ENCODE assay signal across 37 mouse cellular contexts in the genomic region with DNA sequence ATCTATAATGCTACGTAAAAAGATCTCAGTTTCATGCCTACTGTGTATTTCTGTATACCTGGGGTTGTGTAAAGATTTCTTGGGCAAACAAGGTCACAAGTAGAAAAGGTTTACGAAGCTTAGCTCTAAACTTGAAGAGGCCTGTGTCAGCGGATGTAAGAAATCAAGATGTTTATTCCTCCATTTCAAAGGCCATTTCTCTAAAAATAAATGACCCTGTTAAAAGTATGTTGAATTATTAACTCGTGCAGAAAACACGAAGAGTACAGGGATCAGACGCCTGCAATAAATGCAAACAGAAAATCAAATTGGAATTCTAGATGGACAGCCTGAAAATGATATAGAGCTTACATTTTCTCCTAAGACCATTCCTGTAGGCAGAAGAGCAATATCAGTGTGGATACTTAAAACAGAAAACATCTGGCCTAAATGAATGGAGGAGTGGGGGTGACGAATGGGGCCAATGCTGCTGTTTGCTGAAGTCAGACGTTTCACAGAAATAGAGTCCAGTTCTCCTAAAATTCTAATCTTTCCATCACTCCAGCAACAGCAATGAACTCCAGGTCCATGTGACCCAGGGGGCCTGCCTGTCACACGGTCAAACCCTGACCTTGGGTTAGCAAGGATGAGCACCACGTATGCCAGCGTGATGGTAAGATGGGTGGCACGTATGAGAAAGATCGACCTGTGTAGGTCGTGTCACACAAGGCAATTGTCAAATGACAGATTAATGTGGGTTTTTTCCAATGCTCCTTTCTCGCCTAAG. TPM values are rescaled to one million over a fixed set of nuclear protein-coding genes. Genes with fewer than 3 reads are reported as not detected.
DNase-seq lines count a peak whose midpoint lies in the region; ATAC-seq and TF ChIP-seq lines count a peak whose summit lies in the region.
"Had no signal": no experiment of that assay in that cellular context is flagged by ENCODE, and none has a peak within 500 bp of the region (broad histone marks: within the 10 kb centered on the region; RNA-seq: fewer than 3 reads in every experiment).

No protein-coding gene starts in this region.

- no peak overlapping the region for H3K4me3 ChIP-seq in liver, adult 2 months (ENCODE audit: insufficient read depth, low read depth, low read length)
- no peak overlapping the region for H3K4me3 ChIP-seq in kidney, embryonic 15.5 days (replicated peaks)
- H3K4me3 ChIP-seq: embryonic facial prominence, embryonic 12.5 days; forebrain, embryonic 15.5 days; gastrocnemius, adult 2 months; heart, embryonic 13.5 days; hindbrain, embryonic 10.5 days; hindbrain, embryonic 15.5 days; left cerebral cortex, adult 2 months; limb, embryonic 12.5 days; liver, embryonic 13.5 days; midbrain, embryonic 10.5 days; midbrain, embryonic 15.5 days; neural tube, embryonic 15.5 days had no signal

- no peaks in the 10 kb centered on the region for H3K36me3 ChIP-seq in liver, adult 2 months (ENCODE audit: control insufficient read depth, insufficient read depth, low read length)
- H3K36me3 ChIP-seq in kidney, embryonic 15.5 days = no peaks in the 10 kb centered on the region
- H3K36me3 ChIP-seq: embryonic facial prominence, embryonic 12.5 days; forebrain, embryonic 15.5 days; heart, embryonic 13.5 days; hindbrain, embryonic 10.5 days; hindbrain, embryonic 15.5 days; limb, embryonic 12.5 days; liver, embryonic 13.5 days; midbrain, embryonic 15.5 days; neural tube, embryonic 15.5 days had no signal

- no peak overlapping the region for H3K4me2 ChIP-seq in kidney, embryonic 15.5 days
- H3K4me2 ChIP-seq: embryonic facial prominence, embryonic 12.5 days; forebrain, embryonic 15.5 days; heart, embryonic 13.5 days; hindbrain, embryonic 15.5 days; limb, embryonic 12.5 days; liver, embryonic 13.5 days; midbrain, embryonic 15.5 days; neural tube, embryonic 15.5 days had no signal

- no peaks in the 10 kb centered on the region for H3K27me3 ChIP-seq in liver, adult 2 months (ENCODE audit: control insufficient read depth, insufficient read depth, low read length)
- no peaks in the 10 kb centered on the region for H3K27me3 ChIP-seq in kidney, embryonic 15.5 days
- H3K27me3 ChIP-seq: embryonic facial prominence, embryonic 12.5 days; forebrain, embryonic 15.5 days; heart, embryonic 13.5 days; hindbrain, embryonic 15.5 days; limb, embryonic 12.5 days; liver, embryonic 13.5 days; midbrain, embryonic 15.5 days; neural tube, embryonic 15.5 days had no signal

- no peak for TF ChIP-seq CTCF in liver, adult 2 months (IDR thresholded peaks at IDR 0.05; ENCODE audit: low read depth, low read length)

- no peak for TF ChIP-seq POLR2A in liver, adult 2 months (IDR thresholded peaks at IDR 0.05; ENCODE audit: extremely low read depth, insufficient read depth, low read length)

- H3K4me1 ChIP-seq in liver, adult 2 months (ENCODE audit: control insufficient read depth, insufficient read depth, low read length) = peaks cover 32% of the 10 kb centered on the region
- H3K4me1 ChIP-seq in kidney, embryonic 15.5 days = peaks cover 28% of the 10 kb centered on the region
- H3K4me1 ChIP-seq: forebrain, embryonic 15.5 days; hindbrain, embryonic 15.5 days; midbrain, embryonic 15.5 days; neural tube, embryonic 15.5 days had no signal

- H3K27ac ChIP-seq in liver, adult 2 months (replicated peaks; ENCODE audit: insufficient read depth, low read depth, low read length) = peak overlapping the region; percentile 59
- peak overlapping the region; percentile 62 for H3K27ac ChIP-seq in kidney, embryonic 15.5 days
- H3K27ac ChIP-seq: embryonic facial prominence, embryonic 12.5 days; forebrain, embryonic 15.5 days; gastrocnemius, adult 2 months; heart, embryonic 13.5 days; hindbrain, embryonic 15.5 days; left cerebral cortex, adult 2 months; liver, embryonic 13.5 days; midbrain, embryonic 15.5 days; neural tube, embryonic 15.5 days had no signal

- H3K9me3 ChIP-seq in kidney, embryonic 15.5 days (replicated peaks) = no peaks in the 10 kb centered on the region
- H3K9me3 ChIP-seq: embryonic facial prominence, embryonic 12.5 days; forebrain, embryonic 15.5 days; heart, embryonic 13.5 days; hindbrain, embryonic 10.5 days; hindbrain, embryonic 15.5 days; limb, embryonic 12.5 days; liver, embryonic 13.5 days; midbrain, embryonic 10.5 days; midbrain, embryonic 15.5 days; neural tube, embryonic 15.5 days had no signal

- DNase-seq in heart, adult 11 months = peak; percentile 70
- DNase-seq in heart, postnatal 10 days = no peak
- DNase-seq in liver, adult 2 months (ENCODE audit: extremely low read depth, low read depth, low spot score) = peak; percentile 82
- DNase-seq in liver = no peak
- DNase-seq in kidney, adult 8-10 months = peak; percentile 53 to 60
- DNase-seq in yolk sac, embryonic 10.5 days (ENCODE audit: low spot score) = no peak
- no peak for DNase-seq in gastrocnemius, postnatal 10 days
- DNase-seq: cerebellum, adult 8-10 months; cerebellum, postnatal 36 days; gastrocnemius, adult 2 months; heart, postnatal 14 days; liver, embryonic 13.5 days; lung, adult 2 months; lung, postnatal 14 days; retina, postnatal 1 day; right cerebral cortex, postnatal 25 days; thymus, postnatal 4 days had no signal

- no peak for ATAC-seq in kidney, embryonic 15.5 days (replicated peaks; ENCODE audit: low FRiP score)
- ATAC-seq: CD4-positive, CD25-positive, alpha-beta regulatory T cell, adult 4 months; forebrain, embryonic 15.5 days; inflammation-experienced regulatory T-cells, adult 6 months; midbrain, embryonic 15.5 days had no signal

- H3K9ac ChIP-seq in liver, adult 2 months (ENCODE audit: low read depth, low read length) = no peak overlapping the region
- H3K9ac ChIP-seq in kidney, embryonic 15.5 days = no peak overlapping the region
- H3K9ac ChIP-seq: embryonic facial prominence, embryonic 12.5 days; forebrain, embryonic 15.5 days; heart, embryonic 13.5 days; hindbrain, embryonic 15.5 days; limb, embryonic 12.5 days; liver, embryonic 13.5 days; midbrain, embryonic 15.5 days; neural tube, embryonic 15.5 days had no signal

- H3K79me2 ChIP-seq in liver, adult 2 months (ENCODE audit: control insufficient read depth, insufficient read depth, low read length) = peaks cover 28% of the 10 kb centered on the region

- intact Hi-C loops in heart, postnatal 10 days (cut with DNase I) = no loop called here

- WGBS in liver, adult 2 months = 35% methylated on average over 15 of the region's 15 CpGs
- 44% methylated on average over 15 of the region's 15 CpGs for WGBS in kidney, embryonic 15.5 days

RNA-seq across cellular contexts. Expression of gene Ifnk, which starts 16.8 kb away (rescaled TPM):
- not detected for total RNA-seq in heart, postnatal 10 days (2021)
- not detected in 2 replicates for total RNA-seq in liver, adult 2 months (2014; rRNA removed)
- not detected in 2 replicates for polyA plus RNA-seq in liver, adult 2 months (2012; rRNA removed)
- polyA plus RNA-seq in kidney, embryonic 15.5 days (2015; fragmentation: Nextera tagmentation; extraction: Ambion mirVana) = 0.28 TPM in 1 of 2 replicates, not detected in the other
- total RNA-seq in gastrocnemius, postnatal 10 days (2021) = not detected
- total RNA-seq: adrenal gland, adult 18-20 months; gastrocnemius, adult 2 months; gastrocnemius, postnatal 4 days; heart, adult 8-10 months; heart, postnatal 14 days; layer of hippocampus, adult 18-20 months; layer of hippocampus, postnatal 14 days; left cerebral cortex, adult 2 months; left cerebral cortex, postnatal 25 days; megakaryocyte progenitor cell, adult 5-6 weeks had no signal
- polyA plus RNA-seq: heart, embryonic 13.5 days; inflammation-experienced regulatory T-cells, adult 6 months; lung, adult 2 months; midbrain, embryonic 15.5 days; neural tube, embryonic 15.5 days had no signal

RNA-seq across cellular contexts. Expression of gene Mob3b, which starts 22.3 kb away (rescaled TPM):
- total RNA-seq in heart, postnatal 10 days (2021) = 1 to 10 TPM in 1 of 2 experiments, under 1 TPM in 1; 0.96 to 1.2 TPM
- total RNA-seq in liver, adult 2 months (2014; rRNA removed) = 18.3 and 23.6 TPM in 2 replicates
- 13.4 and 16.5 TPM in 2 replicates for polyA plus RNA-seq in liver, adult 2 months (2012; rRNA removed)
- 14.7 and 15.4 TPM in 2 replicates for polyA plus RNA-seq in kidney, embryonic 15.5 days (2015; fragmentation: Nextera tagmentation; extraction: Ambion mirVana)
- 1 to 10 TPM; 2.8 to 3.9 TPM for total RNA-seq in gastrocnemius, postnatal 10 days (2021)

Comparison
In these comparisons a context has a peak if more than half of its experiments do, and no peak if none do; other contexts are left out.
1. DNase-seq: peak in heart, adult 11 months (single experiment), liver, adult 2 months (single experiment) and kidney, adult 8-10 months (2 of 2); none in heart, postnatal 10 days (0 of 2), liver (single experiment), yolk sac, embryonic 10.5 days (single experiment) and gastrocnemius, postnatal 10 days (single experiment).